Mouse (Mus musculus) ES-E14 (cell line): ENCODE measurements around the gene Gdf11. TPM values are rescaled to one million over a fixed set of nuclear protein-coding genes. Genes with fewer than 3 reads are reported as not detected.

ENCODE experiments used
- DNase-seq: peaks from one replicate; pipeline ENCODE4 v3.0.0-alpha.2; 2013; ENCODE audit warnings: low read depth, low spot score
- H3K27ac ChIP-seq: 2 replicates; pipeline ENCODE4 v1.5.1; 2012; ENCODE audit warnings: low read depth, mild to moderate bottlenecking, low read length, moderate library complexity, mixed read lengths; ENCODE audit not compliant: poor library complexity, insufficient read depth, severe bottlenecking
- H3K36me3 ChIP-seq: 2 replicates; pipeline ENCODE4 v1.6.1; 2012; ENCODE audit warnings: mild to moderate bottlenecking, low read length, moderate library complexity, mixed read lengths; ENCODE audit not compliant: control insufficient read depth, poor library complexity, insufficient read depth, severe bottlenecking
- H3K4me1 ChIP-seq, 2 experiments: fragments of 150-350 bp in 1 of 2; sonication (generic) in 1 of 2; 2 replicates each; pipeline ENCODE4 v1.6.1; 2012; ENCODE audit warnings: low read length in 2 of 2, mild to moderate bottlenecking in 1 of 2, mixed read lengths in 1 of 2; ENCODE audit not compliant: control insufficient read depth in 2 of 2, insufficient read depth in 2 of 2, poor library complexity in 1 of 2
- H3K4me3 ChIP-seq, 2 experiments: fragments of 150-350 bp in 1 of 2; sonication (generic) in 1 of 2; 2 replicates each; pipeline ENCODE4 v1.5.1; 2012; ENCODE audit warnings: low read length in 2 of 2, low read depth in 1 of 2, mild to moderate bottlenecking in 1 of 2, mixed read lengths in 1 of 2; ENCODE audit not compliant: insufficient read depth in 1 of 2, poor library complexity in 1 of 2, severe bottlenecking in 1 of 2
- H3K9ac ChIP-seq: 2 replicates; pipeline ENCODE4 v1.6.1; 2012; ENCODE audit warnings: low read depth, mild to moderate bottlenecking, low read length, mixed read lengths; ENCODE audit not compliant: poor library complexity, insufficient read depth, severe bottlenecking
- H3K9me3 ChIP-seq: fragments of 150-350 bp; sonication (generic); 2 replicates; pipeline ENCODE4 v1.6.1; 2012; ENCODE audit warnings: low read depth, mild to moderate bottlenecking, low read length; ENCODE audit not compliant: control insufficient read depth, insufficient read depth
- CHD2 ChIP-seq: IDR thresholded peaks from 2 replicates; pipeline ENCODE4 v1.6.1; 2014; ENCODE audit warnings: mild to moderate bottlenecking, low read depth, low read length, inconsistent platforms
- HCFC1 ChIP-seq: IDR thresholded peaks from 2 replicates; pipeline ENCODE4 v1.6.1; 2012; ENCODE audit warnings: low read length, inconsistent platforms, borderline replicate concordance; ENCODE audit not compliant: insufficient read depth
- MAFK ChIP-seq: IDR thresholded peaks from 2 replicates; pipeline ENCODE4 v1.6.1; 2014; ENCODE audit warnings: mild to moderate bottlenecking, low read depth, low read length, inconsistent platforms; ENCODE audit not compliant: insufficient read depth
- ZC3H11A ChIP-seq: IDR thresholded peaks from 2 replicates; pipeline ENCODE4 v1.6.1; 2012; ENCODE audit warnings: low read depth, mild to moderate bottlenecking, inconsistent platforms, low read length, borderline replicate concordance
- ZNF384 ChIP-seq: IDR thresholded peaks from 2 replicates; pipeline ENCODE4 v1.6.1; 2012; ENCODE audit warnings: low read depth, low read length, inconsistent platforms
- in situ Hi-C, 2 experiments: fragments of 600-800 bp; cut with MboI; formaldehyde crosslinking; loops; one replicate each; pipeline ENCODE4 v1.15.1; 2025; ENCODE audit warnings: low sequenced_read_pairs in 2 of 2, inconsistent platforms in 1 of 2; ENCODE audit not compliant: unreplicated experiment in 2 of 2
- total RNA-seq: library from RNA; depleted of rRNA; stranded (reverse); fragments of 300-350 nt; gene quantifications from 2 replicates; pipeline ENCODE4 v1.2.3, GENCODE M21; 2012

Gdf11 gene
- total RNA-seq, 1 experiment: 4.6 TPM

- no peaks in the 10 kb centered on the region for H3K4me1 ChIP-seq
- no peak for DNase-seq
- no peak overlapping the region for H3K4me3 ChIP-seq
- in situ Hi-C loops: no loop called here
- no peaks in the 10 kb centered on the region for H3K9me3 ChIP-seq
- H3K36me3 ChIP-seq: peaks cover 11% of the 10 kb centered on the region; the same call in 1 of the 2 replicates
- TF ChIP-seq MAFK (no peak), HCFC1 (no peak), ZNF384 (no peak), CHD2 (no peak), ZC3H11A (no peak)
- no peak overlapping the region for H3K27ac ChIP-seq
- H3K9ac ChIP-seq: no peak overlapping the region
These were observed 41.2 kb downstream of the Gdf11 start for GRCm38 (mm10) chr10:128850339-128850738.

GRCm38 (mm10) chr10:128848426-128848825, 43.1 kb downstream of the Gdf11 start:
- in situ Hi-C loops: no loop called here
- DNase-seq: no peak
- H3K9me3 ChIP-seq: no peaks in the 10 kb centered on the region
- H3K36me3 ChIP-seq: peaks cover 11% of the 10 kb centered on the region; the same call in 1 of the 2 replicates
- no peak overlapping the region for H3K27ac ChIP-seq
- H3K4me3 ChIP-seq: no peak overlapping the region
- no peak overlapping the region for H3K9ac ChIP-seq
- TF ChIP-seq HCFC1: no peak
- TF ChIP-seq MAFK: no peak
- no peak for TF ChIP-seq CHD2
- no peak for TF ChIP-seq ZNF384
- no peak for TF ChIP-seq ZC3H11A
- H3K4me1 ChIP-seq: no peaks in the 10 kb centered on the region

- DNase-seq: no peak
- TF ChIP-seq HCFC1: no peak
- TF ChIP-seq ZNF384: no peak
- TF ChIP-seq ZC3H11A: no peak
- no peak for TF ChIP-seq MAFK
- H3K36me3 ChIP-seq: peaks cover 20% of the 10 kb centered on the region
- H3K9ac ChIP-seq: no peak overlapping the region
- H3K9me3 ChIP-seq: no peaks in the 10 kb centered on the region
- in situ Hi-C loops: no loop called here
- H3K4me3 ChIP-seq: no peak overlapping the region
- no peaks in the 10 kb centered on the region for H3K4me1 ChIP-seq
- H3K27ac ChIP-seq: no peak overlapping the region
These were observed 44.9 kb downstream of the Gdf11 start for GRCm38 (mm10) chr10:128846664-128847063.

GRCm38 (mm10) chr10:128845516-128845915, 46.0 kb downstream of the Gdf11 start:
- DNase-seq: no peak
- Histone ChIP-seq H3K9me3 (no peaks in the 10 kb centered on the region), H3K9ac (no peak overlapping the region), H3K4me3 (no peak overlapping the region), H3K36me3 (peaks cover 21% of the 10 kb centered on the region), H3K27ac (no peak overlapping the region), H3K4me1 (no peaks in the 10 kb centered on the region)
- TF ChIP-seq CHD2: no peak
- no peak for TF ChIP-seq ZC3H11A
- TF ChIP-seq HCFC1: no peak
- no peak for TF ChIP-seq MAFK
- no peak for TF ChIP-seq ZNF384
- in situ Hi-C loops: no loop called here

- Histone ChIP-seq H3K4me1 (no peaks in the 10 kb centered on the region), H3K9me3 (no peaks in the 10 kb centered on the region), H3K9ac (no peak overlapping the region), H3K36me3 (peaks cover 20% of the 10 kb centered on the region), H3K27ac (no peak overlapping the region), H3K4me3 (no peak overlapping the region)
- no peak for TF ChIP-seq HCFC1
- TF ChIP-seq MAFK: no peak
- TF ChIP-seq ZC3H11A: no peak
- TF ChIP-seq CHD2: no peak
- TF ChIP-seq ZNF384: no peak
- no peak for DNase-seq
- in situ Hi-C loops: no loop called here
These were observed 48.3 kb downstream of the Gdf11 start for GRCm38 (mm10) chr10:128843260-128843659.
